Mouse (Mus musculus): ENCODE measurements around the gene Wdr83os.

The Wdr83os gene

GRCm38 (mm10) chr8:85080532-85081215, at the start of gene Wdr83os:
Wdr83os (plus strand) TSS chr8:85080740.
- peak; percentile 73 for DNase-seq (ENCODE audit: low read depth, low spot score)

- no peak for DNase-seq (ENCODE audit: low read depth, low spot score)
Measured at GRCm38 (mm10) chr8:85032622-85033311, 47.8 kb upstream of the Wdr83os start.

GRCm38 (mm10) chr8:85033867-85034266, 46.7 kb upstream of the Wdr83os start:
- no peak for DNase-seq (ENCODE audit: low read depth, low spot score)

GRCm38 (mm10) chr8:85034764-85035163, 45.8 kb upstream of the Wdr83os start:
- peak; percentile 61 for DNase-seq (ENCODE audit: low read depth, low spot score)

- no peak for DNase-seq (ENCODE audit: low read depth, low spot score)
Measured at GRCm38 (mm10) chr8:85035165-85035727, 45.3 kb upstream of the Wdr83os start.

- no peak for DNase-seq (ENCODE audit: low read depth, low spot score)
Measured at GRCm38 (mm10) chr8:85035728-85036310, 44.7 kb upstream of the Wdr83os start.

- no peak for DNase-seq (ENCODE audit: low read depth, low spot score)
Measured at GRCm38 (mm10) chr8:85036381-85036717, 44.2 kb upstream of the Wdr83os start.

- DNase-seq (ENCODE audit: low read depth, low spot score), result peak; percentile 93
Measured at GRCm38 (mm10) chr8:85036718-85037365, 43.7 kb upstream of the Wdr83os start, which contains the start of gene Tnpo2. Tnpo2 (plus strand) TSS chr8:85036915.

- no peak for DNase-seq (ENCODE audit: low read depth, low spot score)
Measured at GRCm38 (mm10) chr8:85037366-85037680, 43.2 kb upstream of the Wdr83os start.

GRCm38 (mm10) chr8:85037681-85038531, 42.6 kb upstream of the Wdr83os start:
- DNase-seq (ENCODE audit: low read depth, low spot score), result no peak

GRCm38 (mm10) chr8:85043619-85044018, 36.9 kb upstream of the Wdr83os start:
- no peak for DNase-seq (ENCODE audit: low read depth, low spot score)

- no peak for DNase-seq (ENCODE audit: low read depth, low spot score)
Measured at GRCm38 (mm10) chr8:85057367-85057766, 23.2 kb upstream of the Wdr83os start.

- DNase-seq (ENCODE audit: low read depth, low spot score), result peak; percentile 91
Measured at GRCm38 (mm10) chr8:85059879-85060616, 20.5 kb upstream of the Wdr83os start, which contains the start of gene Fbxw9. Fbxw9 (plus strand) TSS chr8:85060055.

- DNase-seq (ENCODE audit: low read depth, low spot score), result no peak
Measured at GRCm38 (mm10) chr8:85062603-85063002, 17.9 kb upstream of the Wdr83os start.

- no peak for DNase-seq (ENCODE audit: low read depth, low spot score)
Measured at GRCm38 (mm10) chr8:85065213-85065612, 15.3 kb upstream of the Wdr83os start.

GRCm38 (mm10) chr8:85067155-85067554, 13.4 kb upstream of the Wdr83os start:
- no peak for DNase-seq (ENCODE audit: low read depth, low spot score)

- DNase-seq (ENCODE audit: low read depth, low spot score), result no peak
Measured at GRCm38 (mm10) chr8:85067982-85068381, 12.6 kb upstream of the Wdr83os start, which contains the start of gene Gm5741. Gm5741 (minus strand) TSS chr8:85067982.

- no peak for DNase-seq (ENCODE audit: low read depth, low spot score)
Measured at GRCm38 (mm10) chr8:85071041-85071440, 9.5 kb upstream of the Wdr83os start.

GRCm38 (mm10) chr8:85071514-85072281, 8.8 kb upstream of the Wdr83os start, which contains the start of gene Dhps:
Dhps (plus strand) TSS chr8:85071757.
- peak; percentile 76 for DNase-seq (ENCODE audit: low read depth, low spot score)
